Mouse (Mus musculus): Measurements from ENCODE around the gene Cln3. TPM values are rescaled to one million over a fixed set of nuclear protein-coding genes. Genes with fewer than 3 reads are reported as not detected.

Cln3 gene
- 1.4 TPM for polyA plus RNA-seq (2014; fragmentation: Illumina TruSeq; extraction: RNeasy Lipid Tissue Mini Kit (QIAGEN cat#74804))

GRCm38 (mm10) chr7:126585717-126586116, at the start of gene Cln3:
Cln3 (minus strand) TSS chr7:126585817.

GRCm38 (mm10) chr7:126630824-126631518, 45.4 kb upstream of the Cln3 start, which contains the start of gene Nupr1:
Nupr1 (minus strand) TSS chr7:126630861.

GRCm38 (mm10) chr7:126594862-126595561, 9.4 kb upstream of the Cln3 start, which contains the start of gene Il27:
Il27 (minus strand) TSS chr7:126594941.

GRCm38 (mm10) chr7:126584506-126584977, 1.1 kb downstream of the Cln3 start, which contains the start of gene Apobr:
Apobr (plus strand) TSS chr7:126584942.

GRCm38 (mm10) chr7:126566094-126566765, 19.4 kb downstream of the Cln3 start, which contains the start of gene Eif3c:
Eif3c (minus strand) TSS chr7:126566411.

Other genes with a start within 250 kb of the Cln3 start
- not detected for gene Lat, start 216.2 kb downstream of the Cln3 start, polyA plus RNA-seq (2014; fragmentation: Illumina TruSeq; extraction: RNeasy Lipid Tissue Mini Kit (QIAGEN cat#74804))
- 2.6 TPM for gene Spns1, start 208.4 kb downstream of the Cln3 start, polyA plus RNA-seq (2014; fragmentation: Illumina TruSeq; extraction: RNeasy Lipid Tissue Mini Kit (QIAGEN cat#74804))
- gene Nfatc2ip, start 189.1 kb downstream of the Cln3 start, polyA plus RNA-seq (2014; fragmentation: Illumina TruSeq; extraction: RNeasy Lipid Tissue Mini Kit (QIAGEN cat#74804)) = 14.5 TPM
- 0.17 TPM for gene Cd19, start 170.9 kb downstream of the Cln3 start, polyA plus RNA-seq (2014; fragmentation: Illumina TruSeq; extraction: RNeasy Lipid Tissue Mini Kit (QIAGEN cat#74804))
- 0.20 TPM for gene Rabep2, start 157.1 kb downstream of the Cln3 start, polyA plus RNA-seq (2014; fragmentation: Illumina TruSeq; extraction: RNeasy Lipid Tissue Mini Kit (QIAGEN cat#74804))
- gene Atp2a1, start 122.7 kb downstream of the Cln3 start, polyA plus RNA-seq (2014; fragmentation: Illumina TruSeq; extraction: RNeasy Lipid Tissue Mini Kit (QIAGEN cat#74804)) = not detected
- 0.57 TPM for gene Sh2b1, start 110.4 kb downstream of the Cln3 start, polyA plus RNA-seq (2014; fragmentation: Illumina TruSeq; extraction: RNeasy Lipid Tissue Mini Kit (QIAGEN cat#74804))
- 2.9 TPM for gene Tufm, start 98.5 kb downstream of the Cln3 start, polyA plus RNA-seq (2014; fragmentation: Illumina TruSeq; extraction: RNeasy Lipid Tissue Mini Kit (QIAGEN cat#74804))
- gene Atxn2l, start 82.4 kb downstream of the Cln3 start, polyA plus RNA-seq (2014; fragmentation: Illumina TruSeq; extraction: RNeasy Lipid Tissue Mini Kit (QIAGEN cat#74804)) = 24.4 TPM
- 340 TPM for gene Eif3c, start 19.4 kb downstream of the Cln3 start, polyA plus RNA-seq (2014; fragmentation: Illumina TruSeq; extraction: RNeasy Lipid Tissue Mini Kit (QIAGEN cat#74804))
- 0.26 TPM for gene Apobr, start 875 bp downstream of the Cln3 start, polyA plus RNA-seq (2014; fragmentation: Illumina TruSeq; extraction: RNeasy Lipid Tissue Mini Kit (QIAGEN cat#74804))
- not detected for gene Il27, start 9.1 kb upstream of the Cln3 start, polyA plus RNA-seq (2014; fragmentation: Illumina TruSeq; extraction: RNeasy Lipid Tissue Mini Kit (QIAGEN cat#74804))
- gene Nupr1, start 45.0 kb upstream of the Cln3 start, polyA plus RNA-seq (2014; fragmentation: Illumina TruSeq; extraction: RNeasy Lipid Tissue Mini Kit (QIAGEN cat#74804)) = 10.7 TPM
- 2.7 TPM for gene Sgf29, start 63.5 kb upstream of the Cln3 start, polyA plus RNA-seq (2014; fragmentation: Illumina TruSeq; extraction: RNeasy Lipid Tissue Mini Kit (QIAGEN cat#74804))
- 42.1 TPM for gene Sult1a1, start 90.6 kb upstream of the Cln3 start, polyA plus RNA-seq (2014; fragmentation: Illumina TruSeq; extraction: RNeasy Lipid Tissue Mini Kit (QIAGEN cat#74804))
- gene Bola2, start 109.6 kb upstream of the Cln3 start, polyA plus RNA-seq (2014; fragmentation: Illumina TruSeq; extraction: RNeasy Lipid Tissue Mini Kit (QIAGEN cat#74804)) = 0.26 TPM
- 1.2 TPM for gene Slx1b, start 110.0 kb upstream of the Cln3 start, polyA plus RNA-seq (2014; fragmentation: Illumina TruSeq; extraction: RNeasy Lipid Tissue Mini Kit (QIAGEN cat#74804))
- gene Coro1a, start 122.0 kb upstream of the Cln3 start, polyA plus RNA-seq (2014; fragmentation: Illumina TruSeq; extraction: RNeasy Lipid Tissue Mini Kit (QIAGEN cat#74804)) = 2.9 TPM
- 15.3 TPM for gene Mapk3, start 173.8 kb upstream of the Cln3 start, polyA plus RNA-seq (2014; fragmentation: Illumina TruSeq; extraction: RNeasy Lipid Tissue Mini Kit (QIAGEN cat#74804))
- gene Gdpd3, start 180.5 kb upstream of the Cln3 start, polyA plus RNA-seq (2014; fragmentation: Illumina TruSeq; extraction: RNeasy Lipid Tissue Mini Kit (QIAGEN cat#74804)) = not detected
- 9.1 TPM for gene Ypel3, start 191.1 kb upstream of the Cln3 start, polyA plus RNA-seq (2014; fragmentation: Illumina TruSeq; extraction: RNeasy Lipid Tissue Mini Kit (QIAGEN cat#74804))
- gene Tbx6, start 195.7 kb upstream of the Cln3 start, polyA plus RNA-seq (2014; fragmentation: Illumina TruSeq; extraction: RNeasy Lipid Tissue Mini Kit (QIAGEN cat#74804)) = not detected
- gene Ppp4c, start 206.7 kb upstream of the Cln3 start, polyA plus RNA-seq (2014; fragmentation: Illumina TruSeq; extraction: RNeasy Lipid Tissue Mini Kit (QIAGEN cat#74804)) = 36.4 TPM
- 1.5 TPM for gene Fam57b, start 211.9 kb upstream of the Cln3 start, polyA plus RNA-seq (2014; fragmentation: Illumina TruSeq; extraction: RNeasy Lipid Tissue Mini Kit (QIAGEN cat#74804))
- not detected for gene 4930451I11Rik, start 245.8 kb upstream of the Cln3 start, polyA plus RNA-seq (2014; fragmentation: Illumina TruSeq; extraction: RNeasy Lipid Tissue Mini Kit (QIAGEN cat#74804))